Mouse (Mus musculus): ENCODE data around the gene Sh3bp5.

DNA sequence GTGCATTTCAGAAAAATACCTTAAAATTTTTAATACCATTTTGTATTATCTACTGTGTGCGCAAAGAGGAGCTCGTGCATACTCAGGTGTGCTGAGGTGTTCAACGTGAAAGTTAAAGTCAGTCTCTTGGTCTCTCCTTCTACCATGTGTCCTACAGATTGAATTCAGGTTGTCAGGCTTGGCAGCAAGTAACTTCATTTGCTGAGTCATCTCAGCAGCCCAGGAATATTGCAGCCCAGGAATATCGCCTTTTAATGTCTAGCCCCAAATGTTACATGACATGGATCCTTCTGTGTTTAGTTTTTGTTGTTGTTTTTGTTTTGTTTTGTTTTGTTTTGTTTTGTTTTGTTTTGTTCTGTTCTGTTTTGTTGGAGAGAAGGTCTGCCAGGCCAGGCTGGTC, 31.2 kb downstream of the Sh3bp5 start:
- no peak for TF ChIP-seq CTCF (IDR thresholded peaks at IDR 0.05)
- TF ChIP-seq POLR2A (IDR thresholded peaks at IDR 0.05; ENCODE audit: insufficient read depth, low read depth, low read length), result no peak
- no peak for TF ChIP-seq EP300 (IDR thresholded peaks at IDR 0.05; ENCODE audit: insufficient read depth, low read depth, low read length)

Data from heart, adult 2 months (tissue).